27 mouse cellular contexts compared by ENCODE assay signal in the genomic region with DNA sequence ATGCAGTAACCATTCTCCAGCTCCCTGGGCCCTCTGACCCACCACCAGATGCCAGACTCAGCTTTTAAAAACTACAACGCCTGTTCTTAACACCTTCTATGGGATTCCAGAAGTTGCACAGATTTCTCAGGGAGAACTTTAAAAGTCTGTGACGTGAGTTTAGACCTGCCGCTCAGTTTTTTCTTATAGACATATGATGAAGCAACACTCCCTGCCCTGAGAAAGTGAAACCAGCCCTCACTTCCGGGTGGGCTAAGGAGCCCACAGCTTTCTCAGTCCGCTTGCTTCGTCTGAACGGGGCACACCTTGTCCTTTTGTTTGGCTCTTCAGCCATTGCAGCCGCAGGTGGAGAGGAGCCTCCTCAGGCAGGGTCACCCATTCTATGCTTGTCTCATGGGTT. TPM values are rescaled to one million over a fixed set of nuclear protein-coding genes. Genes with fewer than 3 reads are reported as not detected.
DNase-seq lines count a peak whose midpoint lies in the region; ATAC-seq and TF ChIP-seq lines count a peak whose summit lies in the region.
"Had no signal": no experiment of that assay in that cellular context is flagged by ENCODE, and none has a peak within 500 bp of the region (broad histone marks: within the 10 kb centered on the region; RNA-seq: fewer than 3 reads in every experiment).

No protein-coding gene starts in this region.

- peaks cover 12% of the 10 kb centered on the region for H3K27me3 ChIP-seq in hindbrain, embryonic 10.5 days (ENCODE audit: insufficient read depth, poor library complexity, severe bottlenecking)
- H3K27me3 ChIP-seq in hindbrain, embryonic 14.5 days (ENCODE audit: control insufficient read depth, insufficient read depth, low read length) = no peaks in the 10 kb centered on the region
- H3K27me3 ChIP-seq in CH12.LX (replicated peaks) = no peaks in the 10 kb centered on the region
- no peaks in the 10 kb centered on the region for H3K27me3 ChIP-seq in forebrain, embryonic 14.5 days (replicated peaks; ENCODE audit: control insufficient read depth, insufficient read depth, low read length)
- H3K27me3 ChIP-seq: embryonic facial prominence, embryonic 15.5 days; heart, embryonic 13.5 days; hindbrain, embryonic 13.5 days; Patski had no signal

- TF ChIP-seq POLR2A in CH12.LX (IDR thresholded peaks at IDR 0.05; ENCODE audit: low read depth, low read length) = no peak

- no peak for TF ChIP-seq EP300 in CH12.LX (IDR thresholded peaks at IDR 0.05; ENCODE audit: low read length)

- peak overlapping the region; percentile 29; the same call in 1 of the 2 replicates for H3K27ac ChIP-seq in hindbrain, embryonic 10.5 days
- H3K27ac ChIP-seq in hindbrain, embryonic 14.5 days = no peak overlapping the region
- no peak overlapping the region for H3K27ac ChIP-seq in CH12.LX (ENCODE audit: insufficient read depth, low read depth)
- no peak overlapping the region for H3K27ac ChIP-seq in forebrain, embryonic 14.5 days (ENCODE audit: low read depth, low read length)
- H3K27ac ChIP-seq: embryonic facial prominence, embryonic 15.5 days; forebrain, embryonic 10.5 days; heart, embryonic 13.5 days; hindbrain, embryonic 13.5 days had no signal

- H3K4me2 ChIP-seq in hindbrain, embryonic 14.5 days (replicated peaks) = no peak overlapping the region
- H3K4me2 ChIP-seq in CH12.LX (ENCODE audit: insufficient read depth, low read depth, poor library complexity, severe bottlenecking) = no peak overlapping the region
- H3K4me2 ChIP-seq in forebrain, embryonic 14.5 days (ENCODE audit: low read length) = no peak overlapping the region
- H3K4me2 ChIP-seq: embryonic facial prominence, embryonic 15.5 days; heart, embryonic 13.5 days; hindbrain, embryonic 13.5 days had no signal

- no peak overlapping the region for H3K9ac ChIP-seq in hindbrain, embryonic 14.5 days
- no peak overlapping the region for H3K9ac ChIP-seq in CH12.LX (ENCODE audit: insufficient read depth, low read depth)
- no peak overlapping the region for H3K9ac ChIP-seq in forebrain, embryonic 14.5 days (ENCODE audit: low read length)
- H3K9ac ChIP-seq: embryonic facial prominence, embryonic 15.5 days; heart, embryonic 13.5 days; hindbrain, embryonic 13.5 days had no signal

- no peaks in the 10 kb centered on the region for H3K36me3 ChIP-seq in hindbrain, embryonic 10.5 days
- H3K36me3 ChIP-seq in hindbrain, embryonic 14.5 days (replicated peaks; ENCODE audit: control insufficient read depth, insufficient read depth) = no peaks in the 10 kb centered on the region
- no peaks in the 10 kb centered on the region for H3K36me3 ChIP-seq in CH12.LX (replicated peaks in 1 of 2; ENCODE audit: control insufficient read depth in 1 of 2, insufficient read depth in 1 of 2, low read length in 1 of 2)
- H3K36me3 ChIP-seq in forebrain, embryonic 14.5 days (ENCODE audit: control insufficient read depth, insufficient read depth, low read length) = no peaks in the 10 kb centered on the region
- H3K36me3 ChIP-seq: embryonic facial prominence, embryonic 15.5 days; forebrain, embryonic 10.5 days; heart, embryonic 13.5 days; hindbrain, embryonic 13.5 days had no signal

- TF ChIP-seq CTCF in CH12.LX (conservative IDR thresholded peaks at IDR 0.05 in 1 of 2, IDR thresholded peaks at IDR 0.05 in 1 of 2; ENCODE audit: low read depth in 2 of 2, low read length in 2 of 2) = no peak

- H3K4me1 ChIP-seq in hindbrain, embryonic 10.5 days (replicated peaks) = peaks cover 37% of the 10 kb centered on the region
- H3K4me1 ChIP-seq in hindbrain, embryonic 14.5 days (replicated peaks; ENCODE audit: control insufficient read depth, insufficient read depth, low read length) = peaks cover 21% of the 10 kb centered on the region
- H3K4me1 ChIP-seq in CH12.LX (ENCODE audit: control insufficient read depth in 1 of 2, insufficient read depth in 2 of 2) = peaks cover 8 to 17% of the 10 kb centered on the region in 2 experiments; a peak in 3 of 4 replicates
- peaks cover 3% of the 10 kb centered on the region; the same call in 1 of the 2 replicates for H3K4me1 ChIP-seq in forebrain, embryonic 14.5 days (ENCODE audit: control insufficient read depth, insufficient read depth, low read length)

- TF ChIP-seq RAD21 in CH12.LX (IDR thresholded peaks at IDR 0.05; ENCODE audit: low read depth, low read length) = no peak

- WGBS in hindbrain, embryonic 10.5 days = 87% methylated on average over 8 of the region's 8 CpGs
- 87% methylated on average over 8 of the region's 8 CpGs for WGBS in hindbrain, embryonic 14.5 days
- 84% methylated on average over 8 of the region's 8 CpGs for WGBS in forebrain, embryonic 14.5 days

- in situ Hi-C loops in CH12.LX (cut with MboI; ENCODE audit: low pct_ligation_motif_present, low pct_unique_long_range_greater_than_20kb, low sequenced_read_pairs) = no loop called here

- no peak for ATAC-seq in hindbrain, embryonic 14.5 days (ENCODE audit: low FRiP score)
- no peak for ATAC-seq in forebrain, embryonic 14.5 days
- ATAC-seq: forebrain, embryonic 16.5 days; Patski had no signal

- no peak for DNase-seq in hindbrain, embryonic 10.5 days (ENCODE audit: low spot score)
- DNase-seq in hindbrain, embryonic 14.5 days (ENCODE audit: low spot score) = no peak
- DNase-seq in testis, postnatal 10 days (ENCODE audit: low spot score) = peak; percentile 31
- no peak for DNase-seq in testis, postnatal 14 days (ENCODE audit: low spot score)
- DNase-seq in CH12.LX (ENCODE audit: extremely low read depth) = no peak
- DNase-seq in naive thymus-derived CD4-positive, alpha-beta T cell, adult 2 months (ENCODE audit: low read depth) = peak; percentile 24
- no peak for DNase-seq in forebrain, embryonic 14.5 days (ENCODE audit: low spot score)
- DNase-seq in left cerebral cortex, postnatal 14 days (ENCODE audit: low spot score in 2 of 2) = no peak
- DNase-seq: adrenal gland, adult 8-10 months; adrenal gland, postnatal 36 days; cerebellum, adult 2 months; embryo, embryonic 11 days; gastrocnemius, postnatal 14 days; heart, postnatal 4 days had no signal

- H3K79me2 ChIP-seq in CH12.LX (replicated peaks; ENCODE audit: control insufficient read depth, extremely low read depth, insufficient read depth, poor library complexity, severe bottlenecking) = no peaks in the 10 kb centered on the region

- dilution Hi-C loops in CH12.LX (cut with MboI; ENCODE audit: extremely low pct_ligation_motif_present, extremely low pct_unique_long_range_greater_than_20kb, low sequenced_read_pairs) = no loop called here

- H3K4me3 ChIP-seq in hindbrain, embryonic 10.5 days = no peak overlapping the region
- H3K4me3 ChIP-seq in hindbrain, embryonic 14.5 days (replicated peaks; ENCODE audit: low read length) = no peak overlapping the region
- no peak overlapping the region for H3K4me3 ChIP-seq in CH12.LX (replicated peaks in 1 of 3; ENCODE audit: low read depth in 2 of 3, low read length in 2 of 3, poor library complexity in 1 of 3)
- no peak overlapping the region for H3K4me3 ChIP-seq in forebrain, embryonic 14.5 days (ENCODE audit: low read depth, low read length)
- H3K4me3 ChIP-seq: embryonic facial prominence, embryonic 15.5 days; erythroblast, embryonic 14.5 days; forebrain, embryonic 10.5 days; heart, embryonic 13.5 days; hindbrain, embryonic 13.5 days had no signal

- intact Hi-C loops in left cerebral cortex, postnatal 14 days (cut with DNase I) = no loop called here

- no peaks in the 10 kb centered on the region for H3K9me3 ChIP-seq in hindbrain, embryonic 10.5 days
- no peaks in the 10 kb centered on the region for H3K9me3 ChIP-seq in hindbrain, embryonic 14.5 days (ENCODE audit: control insufficient read depth, low read length)
- no peaks in the 10 kb centered on the region for H3K9me3 ChIP-seq in CH12.LX (replicated peaks; ENCODE audit: low read length)
- H3K9me3 ChIP-seq in forebrain, embryonic 14.5 days (replicated peaks; ENCODE audit: control insufficient read depth, low read length) = no peaks in the 10 kb centered on the region
- H3K9me3 ChIP-seq: embryonic facial prominence, embryonic 15.5 days; forebrain, embryonic 10.5 days; heart, embryonic 13.5 days; hindbrain, embryonic 13.5 days had no signal

TF ChIP-seq in CH12.LX, 34 proteins besides CTCF, POLR2A, EP300 and RAD21:
- TF ChIP-seq ELF1 (IDR thresholded peaks at IDR 0.05; ENCODE audit: low read depth, low read length) (0 out of 2 replicates have a peak, but pooled peaks have one; percentile 19), TCF12 (IDR thresholded peaks at IDR 0.05; ENCODE audit: low read depth, low read length) (no peak)

RNA-seq across cellular contexts. Expression of a gene that starts 22.9 kb away (rescaled TPM):
- polyA plus RNA-seq in hindbrain, embryonic 10.5 days (2016; fragmentation: Nextera tagmentation; extraction: Ambion mirVana) = 10.6 and 11.5 TPM in 2 replicates
- 12.0 and 12.4 TPM in 2 replicates for polyA plus RNA-seq in hindbrain, embryonic 14.5 days (2014; fragmentation: Nextera tagmentation; extraction: Ambion mirVana)
- total RNA-seq in CH12.LX (2012; rRNA removed) (14.0 and 16.0 TPM in 2 replicates), CH12.LX (2014; rRNA removed) (18.3 and 19.7 TPM in 2 replicates)
- 33.3 and 34.0 TPM in 2 replicates for polyA plus RNA-seq in CH12.LX (2012; ENCODE audit: insufficient read length, low read depth)
- polyA plus RNA-seq in forebrain, embryonic 14.5 days (2014; fragmentation: Nextera tagmentation; extraction: Ambion mirVana) = 5.6 and 6.3 TPM in 2 replicates
- 10 to 100 TPM; 12.2 to 14.2 TPM for total RNA-seq in left cerebral cortex, postnatal 14 days (2021)

RNA-seq across cellular contexts. Expression of a gene that starts 24.2 kb away (rescaled TPM):
- not detected in 2 replicates for polyA plus RNA-seq in hindbrain, embryonic 10.5 days (2016; fragmentation: Nextera tagmentation; extraction: Ambion mirVana)
- polyA plus RNA-seq in hindbrain, embryonic 14.5 days (2014; fragmentation: Nextera tagmentation; extraction: Ambion mirVana) = not detected in 2 replicates
- total RNA-seq in CH12.LX (2012; rRNA removed) (not detected in 2 replicates), CH12.LX (2014; rRNA removed) (not detected in 2 replicates)
- not detected in 2 replicates for polyA plus RNA-seq in CH12.LX (2012; ENCODE audit: insufficient read length, low read depth)
- not detected in 2 replicates for polyA plus RNA-seq in forebrain, embryonic 14.5 days (2014; fragmentation: Nextera tagmentation; extraction: Ambion mirVana)
- total RNA-seq in left cerebral cortex, postnatal 14 days (2021) = not detected
- total RNA-seq: adrenal gland, adult 8-10 months; adrenal gland, postnatal 36 days; gastrocnemius, adult 18-20 months; gastrocnemius, postnatal 14 days; heart, postnatal 4 days had no signal
- polyA plus RNA-seq: C2C12; cerebellum, adult 2 months; embryonic facial prominence, embryonic 11.5 days; embryonic facial prominence, embryonic 15.5 days; erythroblast, embryonic 14.5 days; forebrain, embryonic 10.5 days; forebrain, embryonic 16.5 days; frontal cortex, adult 2 months; gonadal fat pad, adult 2 months; heart, embryonic 13.5 days; heart, postnatal 0 days; hindbrain, embryonic 13.5 days; Patski had no signal

Comparison
In these comparisons a context has a peak if more than half of its experiments do, and no peak if none do; other contexts are left out.
1. DNase-seq: peak in testis, postnatal 10 days (single experiment) and naive thymus-derived CD4-positive, alpha-beta T cell, adult 2 months (single experiment); none in hindbrain, embryonic 10.5 days (single experiment), hindbrain, embryonic 14.5 days (single experiment), testis, postnatal 14 days (single experiment), CH12.LX (single experiment), forebrain, embryonic 14.5 days (single experiment) and left cerebral cortex, postnatal 14 days (0 of 2).